Mouse (Mus musculus): ENCODE results near the gene Shc2.

DNA sequence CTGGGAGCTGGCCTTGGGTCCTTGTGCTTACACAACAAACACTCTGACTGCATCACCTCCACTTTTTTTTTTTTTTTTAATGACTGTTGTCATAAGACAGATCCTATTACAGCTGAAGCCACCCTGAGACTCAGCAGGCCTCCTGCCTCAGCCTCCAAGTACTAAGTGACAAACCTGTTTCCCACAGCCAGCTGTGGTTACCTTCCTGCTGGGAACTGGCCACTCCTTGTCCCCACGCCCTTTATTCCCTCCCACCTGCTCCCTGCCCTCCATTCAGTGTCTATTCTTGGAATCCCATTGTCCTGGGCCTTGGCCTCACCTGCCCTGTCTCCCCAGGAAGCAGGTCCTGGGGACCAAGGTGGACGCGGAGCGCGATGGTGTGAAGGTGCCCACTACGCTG, 49.8 kb upstream of the Shc2 start:
- TF ChIP-seq POLR2A (IDR thresholded peaks at IDR 0.05; ENCODE audit: low read depth, low read length) (no peak), CTCF (conservative IDR thresholded peaks at IDR 0.05; ENCODE audit: insufficient read depth, insufficient read length, low read depth, low read length) (no peak)
